Mouse (Mus musculus) granulocyte monocyte progenitor cell, adult 5-6 weeks (primary cell): Measurements from ENCODE around the gene Pld1. TPM values are rescaled to one million over a fixed set of nuclear protein-coding genes. Genes with fewer than 3 reads are reported as not detected.
A peak's percentile ranks its signal among the peaks of the same experiment; 100 is the strongest.

Experiments used
- ATAC-seq: replicated peaks from 2 replicates; pipeline ENCODE4 v1.8.0; 2016; ENCODE audit warnings: mild to moderate bottlenecking, moderate TSS enrichment, inconsistent platforms; ENCODE audit not compliant: poor library complexity, severe bottlenecking
- total RNA-seq, 2 experiments: library from RNA; stranded (forward) in 1 of 2; stranded (reverse) in 1 of 2; fragments of 200-712, 200-1000 nt in 1 of 2; fragments of >200 nt in 1 of 2; fragmentation: Nextera tagmentation in 1 of 2; gene quantifications; 2 replicates each; pipeline ENCODE4 v1.2.3; 2014 to 2017

Pld1 gene
- 8.8 and 9.9 TPM in 2 replicates for total RNA-seq (2014; fragmentation: Nextera tagmentation)
- 4.4 and 9.0 TPM in 2 replicates for total RNA-seq (2017)

DNA sequence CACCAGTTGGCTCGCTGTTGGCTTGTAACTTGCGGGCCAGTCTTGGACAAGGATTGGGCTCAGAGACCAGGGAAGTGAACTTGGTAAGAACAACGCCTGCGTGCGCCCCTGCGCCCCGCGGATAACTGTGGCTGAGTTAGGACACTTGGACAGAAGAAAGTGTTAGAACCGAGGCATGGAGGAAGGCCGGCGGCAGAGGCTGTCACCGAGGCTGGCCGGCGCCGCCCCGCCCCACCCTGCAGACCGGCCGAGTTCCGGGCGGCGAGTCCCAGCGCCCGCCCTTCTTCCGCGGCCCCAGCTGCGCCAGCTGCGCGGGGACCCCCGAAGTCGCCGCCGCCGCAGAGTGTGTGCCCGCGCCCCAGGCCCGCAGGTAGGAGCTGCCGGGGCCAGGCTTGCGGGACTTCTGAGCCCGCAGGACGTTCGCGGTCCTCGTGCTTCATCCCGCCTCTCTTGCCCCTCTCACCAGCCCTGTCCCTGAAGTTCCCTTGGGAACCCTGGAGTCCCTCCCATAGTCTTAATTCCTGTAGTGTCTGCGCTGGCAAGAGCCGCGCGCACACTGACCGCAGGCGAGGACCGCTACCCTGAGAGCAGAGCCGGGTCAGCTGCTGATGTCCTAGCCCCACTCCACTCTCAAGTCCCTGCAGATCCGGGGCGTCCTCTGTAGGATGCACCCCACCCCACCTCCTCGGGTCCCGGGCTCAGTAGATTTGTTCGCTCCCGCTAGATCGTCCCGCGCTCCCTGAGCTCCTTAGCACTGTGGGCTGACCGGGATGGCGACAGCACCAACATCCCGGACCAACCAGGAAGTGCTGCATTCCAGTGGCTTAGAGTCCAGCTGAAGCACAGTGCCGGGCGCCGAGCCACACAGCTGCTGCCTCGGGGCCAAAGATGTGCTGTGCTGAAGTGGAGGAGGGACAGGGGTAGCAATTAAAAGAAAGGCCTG, at the start of gene Pld1:
Gene Pld1, plus strand, starts transcription at position 315 of the 943 bp plus-strand sequence.
- ATAC-seq = peak; percentile 60

DNA sequence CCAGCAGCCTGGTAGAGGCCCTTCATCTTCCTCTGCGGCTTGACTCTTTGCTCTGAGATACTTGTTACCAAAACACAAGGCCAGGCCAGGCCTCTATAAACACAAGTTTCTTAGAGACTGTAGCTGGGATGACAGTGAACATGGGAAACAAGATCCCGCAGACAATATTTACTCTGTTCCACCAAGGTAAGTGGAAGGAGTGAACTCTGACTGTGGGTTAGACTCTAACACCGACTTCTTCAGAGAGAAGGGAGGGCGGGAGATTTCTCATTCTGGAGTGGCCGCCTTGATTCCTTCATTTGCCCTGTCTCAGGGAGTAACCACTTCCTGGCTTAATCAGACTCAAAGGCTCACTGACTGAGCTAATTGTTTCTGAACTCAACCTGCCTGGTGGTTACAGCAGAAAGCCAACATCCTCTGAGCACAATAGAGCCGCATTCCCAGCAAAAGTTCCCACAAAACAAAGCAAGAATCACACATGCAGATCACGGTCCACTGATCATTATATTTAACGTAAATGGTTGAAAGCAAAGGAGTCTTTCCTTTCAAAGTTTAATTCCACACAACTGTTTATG, 42.1 kb upstream of the Pld1 start, which contains the start of gene Tmem212:
Gene Tmem212, minus strand, starts transcription at position 51 of the 575 bp plus-strand sequence.
- ATAC-seq = no peak

DNA sequence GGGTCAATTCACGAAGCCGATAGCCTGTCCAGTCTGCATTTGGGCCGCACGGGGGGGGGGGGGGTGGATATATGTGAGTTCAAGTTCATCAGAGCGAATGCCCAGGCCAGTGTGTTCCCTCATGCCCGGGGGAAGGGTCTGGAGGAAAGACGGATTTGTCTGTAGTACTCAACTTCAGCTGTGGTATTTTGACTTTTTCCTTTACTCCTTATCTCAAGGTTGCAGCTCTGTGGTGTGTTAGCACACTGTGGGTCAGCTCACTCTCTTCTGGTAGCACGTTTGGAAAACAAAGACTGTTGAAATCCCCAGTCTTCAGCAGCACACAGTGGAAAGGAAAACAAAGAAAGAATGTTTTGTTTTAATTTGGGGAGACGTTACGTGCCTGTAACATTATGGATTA, 40.3 kb upstream of the Pld1 start:
- peak; percentile 27; the same call in 1 of the 2 replicates for ATAC-seq

DNA sequence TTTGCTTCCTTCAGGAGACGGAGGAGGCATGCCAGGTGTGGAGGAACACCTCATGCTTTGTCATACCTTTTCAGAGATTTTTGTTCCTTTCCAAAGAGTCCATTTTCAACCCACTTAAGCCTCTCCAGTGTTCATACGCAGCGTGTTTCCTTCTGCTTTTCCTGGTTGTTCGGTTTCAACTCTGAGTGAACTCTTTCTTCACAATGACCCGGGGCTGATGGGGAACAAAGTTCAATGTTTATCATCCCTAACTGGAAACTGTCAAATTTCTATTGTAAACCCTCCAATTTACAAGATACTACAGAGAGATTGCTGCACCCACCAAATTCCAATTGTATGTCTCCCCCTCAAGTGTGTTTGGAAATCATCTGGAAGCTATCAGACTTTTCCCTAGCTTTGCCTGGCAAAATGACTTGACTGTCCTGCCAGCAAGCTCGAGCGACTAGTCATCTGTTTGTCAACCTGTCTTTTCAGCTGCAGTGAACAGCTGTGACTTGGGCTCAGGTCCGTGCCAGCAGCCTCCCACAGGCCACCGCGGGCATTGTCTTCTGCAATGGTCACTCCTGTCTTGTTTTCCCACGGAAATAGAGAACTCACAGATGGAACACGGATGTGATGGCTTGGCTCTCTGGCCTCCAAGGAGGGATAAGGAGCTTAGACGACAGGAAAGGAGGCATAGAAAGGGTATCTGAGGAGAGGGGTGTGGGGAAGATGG, 39.3 kb upstream of the Pld1 start:
- ATAC-seq = no peak; the same call in 1 of the 2 replicates

DNA sequence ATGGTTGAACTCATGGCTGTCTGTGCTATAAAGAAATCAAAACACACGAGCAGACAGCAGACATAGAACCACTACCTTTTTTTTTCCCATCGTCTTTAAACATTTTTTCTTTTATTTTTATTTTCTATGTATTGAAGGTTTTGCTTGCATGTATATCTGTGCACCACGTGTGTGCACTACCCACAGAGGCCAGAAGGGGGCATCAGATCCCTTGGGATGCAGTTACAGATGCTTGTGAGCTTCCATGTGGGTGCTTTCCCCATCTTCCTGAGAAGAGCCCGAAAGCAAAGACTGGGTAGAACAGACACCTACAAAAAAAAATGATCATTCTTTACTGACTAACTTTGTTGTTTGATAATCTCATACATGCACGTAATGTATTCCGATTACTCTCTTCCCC, 36.6 kb upstream of the Pld1 start:
- ATAC-seq = no peak

DNA sequence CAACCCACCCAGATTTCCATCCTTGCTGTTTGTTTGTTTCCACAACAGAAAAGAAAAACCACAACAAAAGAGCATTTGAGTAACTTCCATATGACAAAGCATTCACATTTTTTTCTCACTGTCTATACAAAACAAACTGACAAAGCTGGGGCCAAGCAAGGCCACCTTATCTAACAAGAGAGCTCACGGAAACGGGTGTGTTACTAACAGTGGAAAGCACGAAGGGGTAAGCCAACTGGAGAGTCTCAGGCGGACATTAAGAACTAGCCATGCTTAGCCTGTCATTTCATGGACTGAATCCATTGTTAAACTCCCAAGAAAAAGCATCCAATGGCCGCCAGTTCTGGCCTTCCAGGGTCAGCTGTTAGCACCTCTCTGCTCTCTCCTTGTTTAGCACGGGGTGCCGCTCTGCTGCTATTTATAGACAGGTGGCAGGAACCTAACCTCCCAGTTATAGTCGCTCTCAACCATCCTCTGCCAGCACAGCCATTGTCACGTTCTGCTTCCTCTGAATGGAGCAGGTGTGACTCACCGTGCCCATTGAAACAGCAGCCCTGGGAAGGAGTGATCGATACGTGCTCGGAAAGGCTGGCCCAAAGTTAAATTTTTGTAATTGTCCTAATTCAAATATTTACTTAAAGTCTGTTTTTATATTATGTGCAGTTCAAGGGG, 33.7 kb upstream of the Pld1 start:
- ATAC-seq = no peak

DNA sequence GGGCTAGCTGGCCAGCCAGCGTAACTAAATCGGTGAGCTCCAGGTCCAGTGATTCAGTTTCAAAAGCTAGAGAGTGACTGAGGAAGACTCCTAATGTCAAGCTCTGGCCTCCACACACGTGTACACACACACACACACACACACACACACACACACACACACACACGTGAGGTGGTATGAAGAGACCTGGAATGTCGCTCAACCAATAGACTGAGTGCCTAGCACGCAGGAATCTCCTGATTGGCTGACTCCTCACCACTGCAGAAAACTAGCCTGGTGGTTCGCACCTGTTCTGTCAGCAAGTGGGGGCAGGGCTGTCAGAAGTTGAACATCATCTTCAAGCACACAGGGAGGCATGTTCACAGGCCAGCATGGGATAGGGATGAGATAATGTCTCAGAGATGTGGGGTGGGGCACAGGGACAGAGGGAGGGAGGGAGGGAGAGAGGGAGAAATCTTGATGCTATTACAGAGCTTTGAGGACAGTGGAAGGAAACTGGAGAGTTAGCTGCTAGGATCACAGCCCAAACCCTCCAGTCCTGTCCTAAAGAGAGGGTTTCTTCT, 31.8 kb upstream of the Pld1 start:
- ATAC-seq = no peak

DNA sequence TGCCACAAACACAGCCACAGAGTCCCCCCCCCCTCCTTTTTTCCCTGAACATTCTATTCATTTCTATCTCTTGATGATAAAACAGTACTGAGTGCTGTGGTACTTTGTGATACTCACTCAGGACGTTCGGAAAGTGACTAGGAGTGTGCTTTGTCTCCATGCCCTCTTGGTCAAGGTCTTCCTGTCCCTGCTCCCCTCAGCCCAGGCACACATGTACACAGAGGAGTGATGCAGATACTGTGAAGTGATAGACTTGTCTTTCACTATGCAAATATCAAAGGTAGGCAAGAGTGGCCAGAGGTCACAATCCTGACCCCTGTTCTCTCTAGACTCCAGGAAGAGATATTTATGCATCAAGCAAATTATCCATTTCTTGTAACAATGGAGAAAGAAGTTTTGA, 31.2 kb upstream of the Pld1 start:
- ATAC-seq = no peak

DNA sequence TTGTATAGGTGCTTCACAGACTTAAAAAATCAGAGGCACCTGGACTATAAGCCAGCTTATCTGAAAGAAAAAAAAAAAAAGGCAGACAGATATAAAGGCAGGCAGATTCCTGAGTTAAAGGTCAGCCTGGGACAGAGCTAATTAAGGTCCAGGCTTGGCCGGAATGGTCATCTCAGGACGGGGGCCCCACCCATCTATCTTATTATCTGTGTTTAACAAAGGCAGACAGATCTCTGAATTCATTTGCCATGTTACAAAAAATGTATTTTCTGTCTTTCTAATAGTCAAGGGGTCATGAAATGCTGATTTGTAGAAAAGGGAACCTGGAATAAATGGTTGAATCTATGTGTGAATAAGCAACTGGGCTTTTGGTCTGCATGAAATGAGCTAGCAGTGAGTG, 30.2 kb upstream of the Pld1 start:
- no peak for ATAC-seq

DNA sequence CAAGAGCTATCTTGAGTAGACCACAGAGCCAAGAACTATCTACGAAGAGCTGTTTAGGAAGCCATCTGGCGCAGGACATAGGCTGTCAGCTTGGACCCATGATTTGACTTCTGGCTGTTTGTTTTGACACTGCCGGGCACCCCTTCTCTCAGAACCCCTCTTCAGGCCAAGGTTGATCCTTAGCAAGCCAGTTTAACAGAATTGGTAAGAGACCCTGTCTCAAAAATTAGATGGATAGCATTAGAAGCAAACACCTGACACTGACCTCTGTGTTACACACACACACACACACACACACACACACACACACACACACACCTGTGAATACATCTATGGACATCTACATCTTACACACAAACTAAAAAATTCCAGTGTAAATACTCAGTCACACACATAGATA, 29.5 kb upstream of the Pld1 start:
- ATAC-seq = no peak

DNA sequence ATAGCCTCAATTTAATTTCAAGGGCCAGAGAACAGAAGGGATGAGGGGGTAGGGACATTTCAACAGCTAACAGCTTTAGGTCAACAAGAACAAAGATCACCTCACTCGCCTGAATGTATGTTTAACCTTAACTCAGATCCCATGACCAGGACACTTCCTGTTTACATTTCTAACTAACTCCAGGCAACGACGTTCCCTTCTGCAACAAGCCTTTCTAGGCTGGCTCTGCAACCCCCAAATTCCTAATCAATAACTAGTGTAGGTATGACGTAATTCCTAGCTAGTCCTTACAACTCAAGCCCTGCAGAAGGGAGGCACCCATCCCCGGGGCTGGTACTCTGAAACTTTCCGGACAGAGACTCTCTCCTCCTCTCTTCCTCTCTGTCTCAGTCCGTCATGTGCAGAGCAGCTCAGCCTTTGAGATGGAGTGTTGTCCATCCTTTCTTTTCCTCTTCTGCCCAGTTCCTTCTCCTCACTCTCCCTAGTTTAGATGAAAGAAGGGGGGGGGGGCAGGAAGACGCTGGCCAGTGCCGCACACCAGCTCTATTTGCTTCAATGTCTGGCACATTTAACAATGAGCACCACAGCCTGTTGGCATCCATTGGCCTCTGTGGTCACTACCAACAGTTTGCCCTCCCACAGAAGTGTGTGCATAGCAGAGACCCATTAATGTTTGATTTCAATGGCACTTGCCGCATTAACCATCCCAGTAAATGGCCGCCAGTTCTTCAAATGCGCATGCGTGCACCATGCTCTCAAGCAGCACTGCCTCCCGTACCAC, 19.6 kb upstream of the Pld1 start:
- no peak for ATAC-seq

DNA sequence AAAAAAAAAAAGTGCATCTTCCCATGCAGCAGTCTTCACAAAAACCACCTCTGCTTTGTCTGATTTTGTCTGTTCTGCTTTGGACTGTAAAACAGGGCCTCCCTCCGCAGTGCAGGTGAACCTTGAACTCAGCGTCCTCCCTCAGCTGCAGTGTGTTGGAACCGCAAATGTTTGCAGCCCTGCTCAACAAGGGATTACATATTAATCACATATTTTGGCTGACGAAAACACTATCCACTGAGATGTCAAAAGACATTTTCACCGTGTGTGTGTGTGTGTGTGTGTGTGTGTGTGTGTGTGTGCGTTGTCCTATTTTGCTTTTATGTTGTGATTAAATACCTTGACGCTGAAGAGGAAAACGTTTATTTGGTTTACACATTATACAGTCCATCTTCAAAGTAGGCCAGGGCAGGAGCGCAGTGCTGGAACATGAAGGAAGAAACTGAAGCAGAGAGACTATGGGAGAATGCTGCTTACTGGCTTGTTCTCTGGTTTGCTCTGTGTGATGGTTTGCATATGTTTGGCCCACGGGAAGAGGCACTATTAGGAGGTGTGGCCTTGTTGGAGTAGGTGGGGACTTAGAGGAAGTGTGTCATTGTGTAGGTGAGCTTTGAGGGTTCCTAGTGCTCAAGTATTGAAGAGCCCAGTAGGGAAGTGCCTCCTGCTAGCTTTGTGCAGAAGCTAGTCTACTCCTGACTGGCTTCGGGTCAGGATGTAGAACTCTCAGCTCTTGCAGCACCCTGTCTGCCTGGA, 17.1 kb upstream of the Pld1 start:
- ATAC-seq = no peak

DNA sequence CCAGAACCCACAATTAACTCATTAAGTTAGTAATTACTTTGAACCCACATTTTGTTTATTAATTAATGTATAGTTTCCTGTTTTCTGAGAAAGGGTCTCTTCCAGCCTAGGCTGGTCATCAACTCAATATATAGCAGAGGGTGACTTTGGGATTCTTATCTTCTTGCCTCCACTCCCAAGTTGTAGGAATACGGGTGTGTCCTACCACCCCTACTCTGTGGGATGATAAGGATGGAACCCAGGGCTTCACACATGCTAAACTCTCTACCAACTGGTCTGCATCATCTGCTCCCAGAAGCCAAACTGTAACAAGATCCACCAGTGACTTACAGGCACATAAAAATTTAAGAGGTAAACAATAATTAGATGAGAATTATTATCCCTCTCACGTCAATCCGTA, 14.5 kb upstream of the Pld1 start:
- no peak for ATAC-seq

DNA sequence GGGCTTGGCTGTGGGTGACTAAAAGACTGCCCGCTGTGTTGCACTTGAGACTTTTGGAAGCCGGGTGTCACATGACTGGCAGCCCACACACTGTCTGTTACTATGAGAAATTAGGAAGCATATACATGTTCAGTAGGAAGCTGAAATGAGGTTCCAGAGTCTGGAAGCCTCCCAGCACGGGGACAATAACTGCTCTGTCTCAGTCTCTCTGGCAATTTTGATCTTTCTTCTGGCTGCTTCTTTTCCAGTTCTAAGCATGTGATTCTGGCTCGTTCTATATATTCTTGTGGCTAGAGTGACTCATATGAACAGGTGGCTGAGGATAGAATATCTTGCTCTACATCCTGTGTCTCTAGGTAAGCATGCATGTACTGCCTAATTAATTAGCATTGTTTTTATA, 9.3 kb upstream of the Pld1 start:
- no peak for ATAC-seq

DNA sequence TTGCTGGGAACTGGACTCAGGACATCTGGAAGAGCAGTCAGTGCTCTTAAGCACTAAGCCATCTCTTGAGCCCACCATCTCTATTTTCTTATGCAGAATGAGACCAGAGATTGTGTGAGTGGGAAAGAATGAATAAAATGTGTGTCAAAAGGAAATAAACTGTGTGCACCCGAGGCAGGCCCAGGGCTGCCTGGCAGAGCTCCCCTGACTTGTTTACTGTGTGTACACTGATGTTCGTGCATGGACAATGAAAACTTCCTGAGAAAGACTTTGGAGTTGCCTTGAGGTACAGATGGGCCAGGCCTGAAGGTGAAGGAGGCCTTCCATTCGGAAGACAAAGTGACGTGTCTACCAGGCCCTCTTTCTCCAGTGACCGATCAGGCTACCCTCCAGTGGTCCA, 6.1 kb upstream of the Pld1 start:
- no peak for ATAC-seq

DNA sequence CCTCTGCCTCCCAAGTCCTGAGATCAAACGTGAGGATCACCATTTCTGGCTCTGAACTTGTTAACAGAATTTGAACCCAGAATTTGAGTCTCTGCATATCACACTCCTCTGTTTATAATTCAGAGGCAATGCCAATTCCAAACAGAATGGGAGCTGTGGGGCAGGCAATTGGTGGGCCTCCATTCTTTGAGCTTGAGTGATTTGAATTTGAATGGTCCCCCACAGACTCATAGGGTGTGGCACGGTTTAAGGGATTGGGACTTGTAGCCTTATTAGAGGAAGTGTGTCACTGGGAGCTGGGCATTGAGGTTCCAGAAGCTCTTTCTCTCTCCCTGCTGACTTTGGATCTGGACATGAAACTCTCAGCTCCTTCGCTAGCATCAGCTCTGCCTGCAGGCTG, 2.9 kb upstream of the Pld1 start:
- no peak for ATAC-seq

DNA sequence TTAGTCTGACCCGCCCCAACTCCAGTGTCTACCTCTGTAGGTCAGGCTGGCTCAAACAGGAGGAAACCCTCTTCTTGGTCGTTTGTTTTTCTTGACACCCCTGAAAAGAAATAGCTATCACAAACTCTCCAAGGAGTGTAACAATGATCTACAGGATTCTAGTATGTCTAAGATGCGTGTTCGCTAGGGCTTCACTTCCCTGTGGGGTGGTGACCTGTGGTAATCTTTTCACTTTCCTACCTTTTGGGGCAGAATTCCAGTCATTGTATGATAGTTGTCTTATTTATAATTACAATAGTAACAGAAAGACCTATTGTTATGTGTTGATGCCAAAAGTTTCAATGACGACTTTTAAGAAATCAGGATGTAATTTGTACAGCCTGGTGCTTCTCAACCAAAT, 1.8 kb upstream of the Pld1 start:
- no peak for ATAC-seq
